Mouse (Mus musculus) liver, adult 2 months (tissue): ENCODE results near the gene Cux1. TPM values are rescaled to one million over a fixed set of nuclear protein-coding genes. Genes with fewer than 3 reads are reported as not detected.
A peak's percentile ranks its signal among the peaks of the same experiment; 100 is the strongest.

Experiments used
- DNase-seq: peaks from one replicate; pipeline ENCODE4 v3.0.0-alpha.2; 2011; ENCODE audit warnings: low read depth, low spot score; ENCODE audit errors: extremely low read depth
- H3K27ac ChIP-seq: fragments of 200-500 bp; replicated peaks from 2 replicates; pipeline ENCODE4 v1.5.1; 2012; ENCODE audit warnings: low read depth, mild to moderate bottlenecking, control low read depth, inconsistent platforms, low read length; ENCODE audit not compliant: insufficient read depth
- H3K27me3 ChIP-seq: fragments of 200-500 bp; 2 replicates; pipeline ENCODE4 v1.6.1; 2012; ENCODE audit warnings: mild to moderate bottlenecking, moderate library complexity, low read length, inconsistent platforms; ENCODE audit not compliant: control insufficient read depth, insufficient read depth
- H3K36me3 ChIP-seq: fragments of 200-500 bp; 2 replicates; pipeline ENCODE4 v1.6.1; 2012; ENCODE audit warnings: low read length, inconsistent platforms; ENCODE audit not compliant: control insufficient read depth, insufficient read depth
- H3K4me1 ChIP-seq: fragments of 200-500 bp; 2 replicates; pipeline ENCODE4 v1.6.1; 2011; ENCODE audit warnings: low read length; ENCODE audit not compliant: control insufficient read depth, insufficient read depth
- H3K4me3 ChIP-seq: fragments of 200-500 bp; 2 replicates; pipeline ENCODE4 v1.5.1; 2011; ENCODE audit warnings: low read depth, mild to moderate bottlenecking, control low read depth, low read length, moderate library complexity; ENCODE audit not compliant: insufficient read depth
- H3K79me2 ChIP-seq: fragments of 200-500 bp; 2 replicates; pipeline ENCODE4 v1.6.1; 2012; ENCODE audit warnings: inconsistent platforms, mild to moderate bottlenecking, low read length, moderate library complexity; ENCODE audit not compliant: control insufficient read depth, insufficient read depth
- H3K9ac ChIP-seq: fragments of 200-500 bp; 2 replicates; pipeline ENCODE4 v1.6.1; 2012; ENCODE audit warnings: low read depth, mild to moderate bottlenecking, control low read depth, inconsistent platforms, low read length
- CTCF ChIP-seq: fragments of 200-500 bp; IDR thresholded peaks from 2 replicates; pipeline ENCODE4 v1.5.1; 2011; ENCODE audit warnings: low read depth, low read length, control low read depth
- POLR2A ChIP-seq: fragments of 200-500 bp; IDR thresholded peaks from 2 replicates; pipeline ENCODE4 v1.6.1; 2011; ENCODE audit warnings: low read length, control low read depth; ENCODE audit not compliant: insufficient read depth; ENCODE audit errors: extremely low read depth
- WGBS: fragments of 180-500 bp; shearing (Covaris S2); methylation state at CpG from one replicate; pipeline ENCODE4 v1.1.7; 2018; 5-methylcytosine and 5-hydroxymethylcytosine counted together
- polyA plus RNA-seq: library from polyadenylated mRNA; depleted of rRNA; stranded (reverse); fragments of >200 nt; gene quantifications from 2 replicates; pipeline ENCODE4 v1.2.3, GENCODE M21; 2012
- total RNA-seq: library from RNA; depleted of rRNA; stranded (reverse); fragments of >200 nt; gene quantifications from 2 replicates; pipeline ENCODE4 v1.2.3, GENCODE M21; 2014

The Cux1 gene
- total and polyA plus RNA-seq, 2 experiments: 11.6 to 12.6 TPM

GRCm38 (mm10) chr5:136494927-136495326 lies 72.4 kb downstream of the Cux1 start:
- peaks cover 43% of the 10 kb centered on the region; the same call in 1 of the 2 replicates for H3K79me2 ChIP-seq
- H3K9ac ChIP-seq: no peak overlapping the region
- no peak for DNase-seq
- WGBS: 96% methylated on average over 7 of the region's 7 CpGs
- no peak for TF ChIP-seq POLR2A
- no peak for TF ChIP-seq CTCF
- H3K27ac ChIP-seq: no peak overlapping the region
- no peak overlapping the region for H3K4me3 ChIP-seq
- no peaks in the 10 kb centered on the region for H3K27me3 ChIP-seq
- H3K36me3 ChIP-seq: no peaks in the 10 kb centered on the region
- no peaks in the 10 kb centered on the region for H3K4me1 ChIP-seq

GRCm38 (mm10) chr5:136494288-136494687 lies 73.0 kb downstream of the Cux1 start:
- no peaks in the 10 kb centered on the region for H3K27me3 ChIP-seq
- no peaks in the 10 kb centered on the region for H3K36me3 ChIP-seq
- 0 out of 2 replicates have a peak, but pooled peaks cover 2% of the 10 kb centered on the region for H3K4me1 ChIP-seq
- WGBS: 89% methylated on average over 2 of the region's 2 CpGs
- TF ChIP-seq CTCF (no peak), POLR2A (no peak)
- H3K27ac ChIP-seq: no peak overlapping the region
- no peak overlapping the region for H3K9ac ChIP-seq
- peaks cover 36% of the 10 kb centered on the region; the same call in 1 of the 2 replicates for H3K79me2 ChIP-seq
- DNase-seq: no peak
- no peak overlapping the region for H3K4me3 ChIP-seq

GRCm38 (mm10) chr5:136489450-136489849 lies 77.8 kb downstream of the Cux1 start:
- Histone ChIP-seq H3K36me3 (no peaks in the 10 kb centered on the region), H3K9ac (no peak overlapping the region), H3K27ac (no peak overlapping the region; the same call in 1 of the 2 replicates), H3K79me2 (peaks cover 25% of the 10 kb centered on the region; the same call in 1 of the 2 replicates), H3K27me3 (no peaks in the 10 kb centered on the region), H3K4me3 (no peak overlapping the region), H3K4me1 (peaks cover 16% of the 10 kb centered on the region)
- 96% methylated on average over 5 of the region's 5 CpGs for WGBS
- TF ChIP-seq POLR2A: no peak
- no peak for TF ChIP-seq CTCF
- no peak for DNase-seq

- Histone ChIP-seq H3K36me3 (no peaks in the 10 kb centered on the region), H3K9ac (no peak overlapping the region), H3K79me2 (peaks cover 24% of the 10 kb centered on the region; the same call in 1 of the 2 replicates), H3K4me3 (no peak overlapping the region), H3K27ac (peak overlapping the region; percentile 80), H3K27me3 (no peaks in the 10 kb centered on the region), H3K4me1 (peaks cover 16% of the 10 kb centered on the region)
- WGBS: 68% methylated on average over 3 of the region's 3 CpGs
- TF ChIP-seq POLR2A (no peak), CTCF (no peak)
- no peak for DNase-seq
Measured at GRCm38 (mm10) chr5:136488721-136489120, 78.6 kb downstream of the Cux1 start.

- Histone ChIP-seq H3K27ac (peak overlapping the region; percentile 80), H3K4me3 (no peak overlapping the region), H3K36me3 (no peaks in the 10 kb centered on the region; the same call in 1 of the 2 replicates), H3K79me2 (peaks cover 22% of the 10 kb centered on the region; the same call in 1 of the 2 replicates), H3K27me3 (no peaks in the 10 kb centered on the region), H3K4me1 (peaks cover 16% of the 10 kb centered on the region), H3K9ac (no peak overlapping the region)
- TF ChIP-seq POLR2A (no peak), CTCF (no peak)
- DNase-seq: peak; percentile 92
- 15% methylated on average over 1 of the region's 1 CpGs for WGBS
Measured at GRCm38 (mm10) chr5:136488223-136488622, 79.1 kb downstream of the Cux1 start.

- H3K36me3 ChIP-seq: no peaks in the 10 kb centered on the region; the same call in 1 of the 2 replicates
- TF ChIP-seq POLR2A (no peak), CTCF (no peak)
- H3K4me1 ChIP-seq: peaks cover 16% of the 10 kb centered on the region
- no peak overlapping the region for H3K4me3 ChIP-seq
- H3K9ac ChIP-seq: no peak overlapping the region
- no peak for DNase-seq
- WGBS: 79% methylated on average over 11 of the region's 11 CpGs
- peak overlapping the region; percentile 63 for H3K27ac ChIP-seq
- no peaks in the 10 kb centered on the region for H3K27me3 ChIP-seq
- peaks cover 15% of the 10 kb centered on the region; the same call in 1 of the 2 replicates for H3K79me2 ChIP-seq
Measured at GRCm38 (mm10) chr5:136487397-136488093, 79.7 kb downstream of the Cux1 start.
